In genomic region chr4:141134751-141135530, GRCm38 (mm10) we compare ENCODE assay signal across 7 mouse cellular contexts. TPM values are rescaled to one million over a fixed set of nuclear protein-coding genes. Genes with fewer than 3 reads are reported as not detected.
A peak's percentile ranks its signal among the peaks of the same experiment; 100 is the strongest.
DNase-seq lines count a peak whose midpoint lies in the region; ATAC-seq and TF ChIP-seq lines count a peak whose summit lies in the region.

No protein-coding gene starts in this region.

- H3K4me2 ChIP-seq in embryonic facial prominence, embryonic 15.5 days (replicated peaks), result no peak overlapping the region
- peak overlapping the region; percentile 38 for H3K4me2 ChIP-seq in liver, embryonic 15.5 days

- no peak overlapping the region for H3K4me3 ChIP-seq in bone marrow, adult 2 months (replicated peaks; ENCODE audit: control insufficient read depth, low read depth, low read length)
- no peak overlapping the region for H3K4me3 ChIP-seq in embryonic facial prominence, embryonic 15.5 days (replicated peaks)
- H3K4me3 ChIP-seq in hindbrain, embryonic 10.5 days, result peak overlapping the region; percentile 23; the same call in 1 of the 2 replicates
- H3K4me3 ChIP-seq in liver, embryonic 15.5 days (replicated peaks), result peak overlapping the region; percentile 27
- H3K4me3 ChIP-seq in spleen, adult 2 months (ENCODE audit: extremely low read depth, insufficient read depth, insufficient read length), result no peak overlapping the region

- H3K9me3 ChIP-seq in embryonic facial prominence, embryonic 15.5 days (replicated peaks), result no peaks in the 10 kb centered on the region
- no peaks in the 10 kb centered on the region for H3K9me3 ChIP-seq in hindbrain, embryonic 10.5 days
- H3K9me3 ChIP-seq in liver, embryonic 15.5 days (replicated peaks), result no peaks in the 10 kb centered on the region

- no peak for TF ChIP-seq CTCF in bone marrow, adult 2 months (IDR thresholded peaks at IDR 0.05; ENCODE audit: control insufficient read depth, insufficient read depth, low read length)
- TF ChIP-seq CTCF in spleen, adult 2 months (IDR thresholded peaks at IDR 0.05; ENCODE audit: extremely low read depth, insufficient read depth, insufficient read length, insufficient replicate concordance), result no peak

- peak overlapping the region; percentile 9; the same call in 1 of the 2 replicates for H3K27ac ChIP-seq in bone marrow, adult 2 months (ENCODE audit: control insufficient read depth, insufficient read depth, low read depth, low read length, poor library complexity)
- peak overlapping the region; percentile 79 for H3K27ac ChIP-seq in embryonic facial prominence, embryonic 15.5 days (replicated peaks)
- peak overlapping the region; percentile 73 for H3K27ac ChIP-seq in hindbrain, embryonic 10.5 days
- H3K27ac ChIP-seq in liver, embryonic 15.5 days (replicated peaks), result peak overlapping the region; percentile 67; the same call in 1 of the 2 replicates
- peak overlapping the region; percentile 24 for H3K27ac ChIP-seq in spleen, adult 2 months (ENCODE audit: insufficient read depth, low read length)

- 67% methylated on average over 20 of the region's 20 CpGs for WGBS in bone marrow, adult 2 months
- WGBS in embryonic facial prominence, embryonic 15.5 days, result 72% methylated on average over 20 of the region's 20 CpGs
- 82% methylated on average over 20 of the region's 20 CpGs for WGBS in hindbrain, embryonic 10.5 days
- 66% methylated on average over 20 of the region's 20 CpGs for WGBS in liver, embryonic 15.5 days (ENCODE audit: insufficient replicate concordance)
- 53% methylated on average over 20 of the region's 20 CpGs for WGBS in spleen, adult 2 months

- no peak for DNase-seq in hindbrain, embryonic 10.5 days (ENCODE audit: low spot score)
- DNase-seq in spleen, adult 2 months (ENCODE audit: low read depth in 1 of 2, low spot score in 2 of 2), result peak in 1 of 2 experiments; percentile 52
- no peak for DNase-seq in testis, postnatal 14 days (ENCODE audit: low spot score)
- no peak for DNase-seq in retina, embryonic 14.5 days (ENCODE audit: low spot score)

- TF ChIP-seq POLR2A in bone marrow, adult 2 months (IDR thresholded peaks at IDR 0.05; ENCODE audit: borderline replicate concordance, control insufficient read depth, low read depth, low read length), result no peak
- no peak for TF ChIP-seq POLR2A in spleen, adult 2 months (IDR thresholded peaks at IDR 0.05; ENCODE audit: low read depth, low read length)

- ATAC-seq in embryonic facial prominence, embryonic 15.5 days (ENCODE audit: insufficient number of reproducible peaks, low FRiP score, low TSS enrichment, low read depth), result no peak
- ATAC-seq in liver, embryonic 15.5 days (ENCODE audit: insufficient read depth), result no peak

- H3K9ac ChIP-seq in embryonic facial prominence, embryonic 15.5 days, result no peak overlapping the region
- H3K9ac ChIP-seq in liver, embryonic 15.5 days, result no peak overlapping the region; the same call in 1 of the 2 replicates

- no peaks in the 10 kb centered on the region for H3K36me3 ChIP-seq in embryonic facial prominence, embryonic 15.5 days
- H3K36me3 ChIP-seq in hindbrain, embryonic 10.5 days, result peaks cover 17% of the 10 kb centered on the region; the same call in 1 of the 2 replicates
- H3K36me3 ChIP-seq in liver, embryonic 15.5 days (replicated peaks), result 0 out of 2 replicates have a peak, but pooled peaks cover 2% of the 10 kb centered on the region
- no peaks in the 10 kb centered on the region for H3K36me3 ChIP-seq in spleen, adult 2 months (ENCODE audit: control insufficient read depth, insufficient read depth, low read length)

- H3K27me3 ChIP-seq in embryonic facial prominence, embryonic 15.5 days, result no peaks in the 10 kb centered on the region
- H3K27me3 ChIP-seq in hindbrain, embryonic 10.5 days (ENCODE audit: insufficient read depth, poor library complexity, severe bottlenecking), result no peaks in the 10 kb centered on the region
- no peaks in the 10 kb centered on the region for H3K27me3 ChIP-seq in liver, embryonic 15.5 days
- no peaks in the 10 kb centered on the region for H3K27me3 ChIP-seq in spleen, adult 2 months (ENCODE audit: control insufficient read depth, insufficient read depth, low read length)

- H3K4me1 ChIP-seq in bone marrow, adult 2 months (ENCODE audit: control insufficient read depth, insufficient read depth, low read length), result peaks cover 2% of the 10 kb centered on the region; the same call in 1 of the 2 replicates
- H3K4me1 ChIP-seq in embryonic facial prominence, embryonic 15.5 days, result peaks cover 78% of the 10 kb centered on the region
- H3K4me1 ChIP-seq in hindbrain, embryonic 10.5 days (replicated peaks), result peaks cover 82% of the 10 kb centered on the region
- peaks cover 72% of the 10 kb centered on the region for H3K4me1 ChIP-seq in liver, embryonic 15.5 days (replicated peaks)
- H3K4me1 ChIP-seq in spleen, adult 2 months (ENCODE audit: control insufficient read depth, insufficient read depth, insufficient read length), result peaks cover 24% of the 10 kb centered on the region; the same call in 1 of the 2 replicates

RNA-seq across cellular contexts. Expression of gene Szrd1, which starts 4.6 kb away (rescaled TPM):
- polyA plus RNA-seq in bone marrow, adult 2 months (2011; ENCODE audit: insufficient read depth, insufficient read length, low replicate concordance, missing spikeins), result 23.6 and 31.2 TPM in 2 replicates
- 43.9 and 45.1 TPM in 2 replicates for polyA plus RNA-seq in embryonic facial prominence, embryonic 15.5 days (2015; fragmentation: Nextera tagmentation; extraction: Ambion mirVana)
- polyA plus RNA-seq in hindbrain, embryonic 10.5 days (2016; fragmentation: Nextera tagmentation; extraction: Ambion mirVana), result 36.5 and 44.1 TPM in 2 replicates
- 18.1 and 20.7 TPM in 2 replicates for polyA plus RNA-seq in liver, embryonic 15.5 days (2015; fragmentation: Nextera tagmentation; extraction: Ambion mirVana)
- 38.8 and 49.8 TPM in 2 replicates for polyA plus RNA-seq in spleen, adult 2 months (2012; rRNA removed)

RNA-seq across cellular contexts. Expression of gene Fbxo42, which starts 12.8 kb away (rescaled TPM):
- polyA plus RNA-seq in bone marrow, adult 2 months (2011; ENCODE audit: insufficient read depth, insufficient read length, low replicate concordance, missing spikeins), result 7.9 and 9.2 TPM in 2 replicates
- 23.7 and 25.8 TPM in 2 replicates for polyA plus RNA-seq in embryonic facial prominence, embryonic 15.5 days (2015; fragmentation: Nextera tagmentation; extraction: Ambion mirVana)
- 23.2 and 24.5 TPM in 2 replicates for polyA plus RNA-seq in hindbrain, embryonic 10.5 days (2016; fragmentation: Nextera tagmentation; extraction: Ambion mirVana)
- polyA plus RNA-seq in liver, embryonic 15.5 days (2015; fragmentation: Nextera tagmentation; extraction: Ambion mirVana), result 17.9 and 18.3 TPM in 2 replicates
- polyA plus RNA-seq in spleen, adult 2 months (2012; rRNA removed), result 13.1 and 13.7 TPM in 2 replicates

RNA-seq across cellular contexts. Expression of gene Spata21, which starts 46.8 kb away (rescaled TPM):
- polyA plus RNA-seq in bone marrow, adult 2 months (2011; ENCODE audit: insufficient read depth, insufficient read length, low replicate concordance, missing spikeins), result not detected in 2 replicates
- 0.20 and 0.28 TPM in 2 replicates for polyA plus RNA-seq in embryonic facial prominence, embryonic 15.5 days (2015; fragmentation: Nextera tagmentation; extraction: Ambion mirVana)
- polyA plus RNA-seq in hindbrain, embryonic 10.5 days (2016; fragmentation: Nextera tagmentation; extraction: Ambion mirVana), result not detected in 2 replicates
- not detected in 2 replicates for polyA plus RNA-seq in liver, embryonic 15.5 days (2015; fragmentation: Nextera tagmentation; extraction: Ambion mirVana)
- not detected in 2 replicates for polyA plus RNA-seq in spleen, adult 2 months (2012; rRNA removed)

RNA-seq across cellular contexts. Expression of gene Necap2, which starts 56.8 kb away (rescaled TPM):
- 69.2 and 91.5 TPM in 2 replicates for polyA plus RNA-seq in bone marrow, adult 2 months (2011; ENCODE audit: insufficient read depth, insufficient read length, low replicate concordance, missing spikeins)
- polyA plus RNA-seq in embryonic facial prominence, embryonic 15.5 days (2015; fragmentation: Nextera tagmentation; extraction: Ambion mirVana), result 88.0 and 93.4 TPM in 2 replicates
- polyA plus RNA-seq in hindbrain, embryonic 10.5 days (2016; fragmentation: Nextera tagmentation; extraction: Ambion mirVana), result 60.2 and 66.0 TPM in 2 replicates
- polyA plus RNA-seq in liver, embryonic 15.5 days (2015; fragmentation: Nextera tagmentation; extraction: Ambion mirVana), result 97.2 and 98.6 TPM in 2 replicates
- polyA plus RNA-seq in spleen, adult 2 months (2012; rRNA removed), result 71.3 and 101 TPM in 2 replicates

Comparison
In these comparisons a context has a peak if more than half of its experiments do, and no peak if none do; other contexts are left out.
1. H3K27ac ChIP-seq: peak in every context shown above with its lines; median percentile 79 in embryonic facial prominence, embryonic 15.5 days; 73 in hindbrain, embryonic 10.5 days; 67 in liver, embryonic 15.5 days; 24 in spleen, adult 2 months; 9 in bone marrow, adult 2 months.
2. H3K4me3 ChIP-seq: peak in hindbrain, embryonic 10.5 days (single experiment) and liver, embryonic 15.5 days (single experiment); none in bone marrow, adult 2 months (single experiment), embryonic facial prominence, embryonic 15.5 days (single experiment) and spleen, adult 2 months (single experiment).